Mouse (Mus musculus): Measurements from ENCODE around the gene Slc22a7. TPM values are rescaled to one million over a fixed set of nuclear protein-coding genes. Genes with fewer than 3 reads are reported as not detected.

Slc22a7 gene
- polyA plus RNA-seq, 1 experiment = not detected

GRCm38 (mm10) chr17:46388200-46388599 lies 50.1 kb downstream of the Slc22a7 start:
- H3K27ac ChIP-seq (replicated peaks; ENCODE audit: low read depth, low read length) = no peak overlapping the region
- no peaks in the 10 kb centered on the region; the same call in none of the 2 replicates for H3K4me1 ChIP-seq (ENCODE audit: control insufficient read depth, insufficient read depth, insufficient read length, low read length)
- H3K4me3 ChIP-seq (ENCODE audit: insufficient read depth, low read depth, low read length) = no peak overlapping the region

- H3K27ac ChIP-seq (replicated peaks; ENCODE audit: low read depth, low read length) = no peak overlapping the region
- peak overlapping the region; percentile 78 for H3K4me3 ChIP-seq (ENCODE audit: insufficient read depth, low read depth, low read length)
- H3K4me1 ChIP-seq (ENCODE audit: control insufficient read depth, insufficient read depth, insufficient read length, low read length) = no peaks in the 10 kb centered on the region; the same call in none of the 2 replicates
These were observed 54.0 kb downstream of the Slc22a7 start for GRCm38 (mm10) chr17:46384061-46384801.

GRCm38 (mm10) chr17:46383294-46384060 lies 54.8 kb downstream of the Slc22a7 start, which contains the start of gene Zfp318:
Zfp318 (plus strand) TSS chr17:46383731.
- no peaks in the 10 kb centered on the region; the same call in none of the 2 replicates for H3K4me1 ChIP-seq (ENCODE audit: control insufficient read depth, insufficient read depth, insufficient read length, low read length)
- 0 out of 2 replicates have a peak within 1 kb of the TSS, but pooled peaks have one; percentile 49 for H3K27ac ChIP-seq (replicated peaks; ENCODE audit: low read depth, low read length)
- H3K4me3 ChIP-seq (ENCODE audit: insufficient read depth, low read depth, low read length) = peak within 1 kb of the TSS; percentile 78

Other genes starting within 250 kb of the Slc22a7 start
- 4.3 and 5.3 TPM in 2 replicates for gene Polh, start 235.8 kb downstream of the Slc22a7 start, polyA plus RNA-seq (2012; ENCODE audit: insufficient read depth, insufficient read length, missing spikeins)
- gene Xpo5, start 235.7 kb downstream of the Slc22a7 start, polyA plus RNA-seq (2012; ENCODE audit: insufficient read depth, insufficient read length, missing spikeins) = 8.5 and 9.2 TPM in 2 replicates
- gene Polr1c, start 190.4 kb downstream of the Slc22a7 start, polyA plus RNA-seq (2012; ENCODE audit: insufficient read depth, insufficient read length, missing spikeins) = 19.9 and 29.9 TPM in 2 replicates
- 63.4 and 66.1 TPM in 2 replicates for gene Yipf3, start 190.4 kb downstream of the Slc22a7 start, polyA plus RNA-seq (2012; ENCODE audit: insufficient read depth, insufficient read length, missing spikeins)
- gene Lrrc73, start 184.9 kb downstream of the Slc22a7 start, polyA plus RNA-seq (2012; ENCODE audit: insufficient read depth, insufficient read length, missing spikeins) = not detected in 2 replicates
- gene Tjap1, start 155.4 kb downstream of the Slc22a7 start, polyA plus RNA-seq (2012; ENCODE audit: insufficient read depth, insufficient read length, missing spikeins) = 8.6 and 13.5 TPM in 2 replicates
- not detected in 2 replicates for gene Dlk2, start 141.0 kb downstream of the Slc22a7 start, polyA plus RNA-seq (2012; ENCODE audit: insufficient read depth, insufficient read length, missing spikeins)
- 2.7 and 3.5 TPM in 2 replicates for gene Abcc10, start 110.1 kb downstream of the Slc22a7 start, polyA plus RNA-seq (2012; ENCODE audit: insufficient read depth, insufficient read length, missing spikeins)
- 8.0 and 12.4 TPM in 2 replicates for gene Zfp318, start 54.7 kb downstream of the Slc22a7 start, polyA plus RNA-seq (2012; ENCODE audit: insufficient read depth, insufficient read length, missing spikeins)
- not detected in 2 replicates for gene Crip3, start 9.5 kb downstream of the Slc22a7 start, polyA plus RNA-seq (2012; ENCODE audit: insufficient read depth, insufficient read length, missing spikeins)
- gene Ttbk1, start 49.2 kb upstream of the Slc22a7 start, polyA plus RNA-seq (2012; ENCODE audit: insufficient read depth, insufficient read length, missing spikeins) = not detected in 2 replicates
- 0.87 TPM in 1 of 2 replicates, not detected in the other for gene Dnph1, start 58.3 kb upstream of the Slc22a7 start, polyA plus RNA-seq (2012; ENCODE audit: insufficient read depth, insufficient read length, missing spikeins)
- gene Cul9, start 107.9 kb upstream of the Slc22a7 start, polyA plus RNA-seq (2012; ENCODE audit: insufficient read depth, insufficient read length, missing spikeins) = 11.6 and 14.5 TPM in 2 replicates
- 17.6 and 19.1 TPM in 2 replicates for gene Srf, start 117.7 kb upstream of the Slc22a7 start, polyA plus RNA-seq (2012; ENCODE audit: insufficient read depth, insufficient read length, missing spikeins)
- gene Ptk7, start 191.0 kb upstream of the Slc22a7 start, polyA plus RNA-seq (2012; ENCODE audit: insufficient read depth, insufficient read length, missing spikeins) = 0.42 TPM in 1 of 2 replicates, not detected in the other
- 15.7 and 15.9 TPM in 2 replicates for gene Klc4, start 207.6 kb upstream of the Slc22a7 start, polyA plus RNA-seq (2012; ENCODE audit: insufficient read depth, insufficient read length, missing spikeins)
- 118 and 151 TPM in 2 replicates for gene Mrpl2, start 207.8 kb upstream of the Slc22a7 start, polyA plus RNA-seq (2012; ENCODE audit: insufficient read depth, insufficient read length, missing spikeins)
- gene Cul7, start 211.9 kb upstream of the Slc22a7 start, polyA plus RNA-seq (2012; ENCODE audit: insufficient read depth, insufficient read length, missing spikeins) = 8.9 and 13.8 TPM in 2 replicates
- gene Rrp36, start 235.9 kb upstream of the Slc22a7 start, polyA plus RNA-seq (2012; ENCODE audit: insufficient read depth, insufficient read length, missing spikeins) = 19.7 and 20.6 TPM in 2 replicates
- gene Mea1, start 240.3 kb upstream of the Slc22a7 start, polyA plus RNA-seq (2012; ENCODE audit: insufficient read depth, insufficient read length, missing spikeins) = 121 and 148 TPM in 2 replicates
- gene Klhdc3, start 242.5 kb upstream of the Slc22a7 start, polyA plus RNA-seq (2012; ENCODE audit: insufficient read depth, insufficient read length, missing spikeins) = 24.2 and 24.8 TPM in 2 replicates

Data from brown adipose tissue, adult 24 weeks (tissue).